Mouse (Mus musculus): Measurements from ENCODE around the gene Tcaf2. TPM values are rescaled to one million over a fixed set of nuclear protein-coding genes. Genes with fewer than 3 reads are reported as not detected.

Tcaf2 gene
- 3.0 and 4.2 TPM in 2 replicates for polyA plus RNA-seq (2012; rRNA removed)

- peak; percentile 73 for DNase-seq (ENCODE audit: low read depth)
Measured at GRCm38 (mm10) chr6:42644912-42645549, at the start of gene Tcaf2. Gene Tcaf2, minus strand, starts transcription at chr6:42645254.

DNA sequence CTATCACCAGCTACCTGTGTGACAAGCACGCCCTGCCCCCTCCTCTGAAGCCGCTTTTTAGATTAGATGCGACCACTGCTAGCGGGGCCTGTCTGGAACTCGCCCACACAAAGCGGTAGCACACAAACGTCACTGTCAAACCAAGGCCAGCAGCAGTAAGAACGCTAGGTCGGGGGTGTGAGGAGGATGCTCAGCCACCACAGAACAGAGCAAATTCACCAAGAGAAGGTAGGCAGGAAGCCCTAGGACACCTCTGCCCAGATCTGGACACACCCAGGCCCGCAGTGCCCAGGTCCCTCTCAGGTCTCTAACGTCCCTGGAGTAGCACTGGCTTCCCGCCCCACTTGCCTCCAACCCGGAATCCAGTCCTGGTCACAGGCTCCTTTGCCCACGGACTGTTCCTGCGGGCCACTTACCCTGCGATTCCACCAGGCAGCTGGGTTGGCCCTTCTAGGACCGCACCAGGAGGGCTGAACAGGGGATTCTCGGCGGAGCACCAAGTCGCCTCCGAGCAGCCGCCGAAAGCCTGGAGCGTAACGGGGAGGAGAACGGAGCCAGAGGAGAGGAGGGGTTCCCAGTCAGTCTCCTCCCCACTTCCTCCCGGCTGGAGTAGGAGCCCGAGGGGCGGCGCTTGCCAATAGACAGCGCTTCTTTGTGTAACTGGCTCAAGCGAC is 47.6 kb upstream of the Tcaf2 start:
- DNase-seq (ENCODE audit: low read depth): no peak

GRCm38 (mm10) chr6:42692154-42692516 is 47.1 kb upstream of the Tcaf2 start:
- DNase-seq (ENCODE audit: low read depth): no peak

DNA sequence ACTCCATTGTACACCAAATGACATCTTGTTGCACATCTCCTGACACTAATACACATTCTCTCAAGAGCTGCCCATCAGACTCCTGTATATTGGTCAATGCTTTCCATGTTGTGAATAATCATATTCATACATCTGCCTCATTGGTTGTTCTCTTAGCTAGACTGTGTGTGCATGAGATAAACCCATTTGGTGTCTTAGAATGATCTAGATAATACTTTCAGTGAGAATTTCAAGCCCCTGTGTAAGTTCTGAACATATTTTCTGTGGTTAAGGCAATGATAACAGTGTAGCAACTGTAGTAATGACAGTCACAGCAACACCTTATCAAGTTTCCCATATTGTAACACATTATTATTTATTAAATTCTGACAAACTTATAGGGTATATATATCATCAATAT is 44.7 kb upstream of the Tcaf2 start:
- DNase-seq (ENCODE audit: low read depth): no peak

DNA sequence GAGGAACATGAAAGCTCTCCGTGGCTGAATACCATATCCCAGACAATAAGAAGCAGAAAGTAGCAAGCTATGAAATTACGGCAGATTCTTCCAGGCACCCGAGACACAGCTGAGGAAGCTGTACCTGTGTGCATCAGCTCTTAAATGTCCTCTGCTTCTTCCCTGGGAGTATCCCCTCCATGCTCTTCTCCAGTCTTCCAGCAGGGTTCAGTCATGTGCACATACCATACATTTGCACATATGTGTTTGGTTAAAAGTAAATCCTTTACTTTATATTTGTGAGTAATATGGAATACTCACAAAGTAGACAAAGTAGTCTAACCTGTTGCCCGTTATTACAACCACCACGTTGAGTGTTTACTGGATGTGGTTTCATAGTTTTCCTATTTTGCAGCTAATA is 42.9 kb upstream of the Tcaf2 start:
- DNase-seq (ENCODE audit: low read depth): no peak

DNA sequence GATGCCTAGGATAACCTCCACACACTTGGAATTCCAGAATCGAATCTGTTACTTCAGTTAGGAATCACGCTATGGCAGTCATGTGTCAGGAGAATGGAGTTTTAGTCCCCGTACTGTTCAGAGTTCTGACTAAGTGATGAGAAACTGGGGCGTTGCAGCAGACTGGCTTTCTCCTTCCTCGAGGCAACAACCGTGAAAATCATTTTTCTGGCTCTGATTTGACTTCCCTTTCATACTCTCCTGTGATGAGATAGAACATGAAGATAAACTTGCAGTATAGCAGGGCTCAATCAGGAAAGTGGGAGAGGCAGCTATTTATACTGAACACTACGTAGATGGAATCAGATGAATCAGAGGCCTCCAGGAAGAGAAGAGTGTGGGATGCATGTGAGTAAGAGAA is 35.0 kb upstream of the Tcaf2 start:
- no peak for DNase-seq (ENCODE audit: low read depth)

DNA sequence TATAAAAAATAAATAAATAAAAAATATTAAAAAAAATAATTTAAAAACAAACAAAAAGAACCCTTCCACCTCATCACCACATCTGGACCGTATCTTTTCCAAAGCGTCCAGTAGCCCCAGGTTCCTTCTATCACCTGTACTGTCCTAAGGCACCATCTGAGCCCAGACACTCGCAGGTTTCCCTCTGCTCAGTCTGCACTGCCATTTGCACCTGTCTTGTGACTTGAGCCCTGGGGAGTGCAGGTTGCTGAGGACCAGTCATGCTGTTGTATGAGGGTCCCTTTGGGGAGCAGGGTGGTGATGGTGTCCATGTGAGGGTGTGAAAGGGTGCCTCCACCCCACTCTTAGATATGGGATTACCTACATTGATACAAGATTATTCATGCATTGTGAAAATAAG is 31.0 kb upstream of the Tcaf2 start:
- no peak for DNase-seq (ENCODE audit: low read depth)

DNA sequence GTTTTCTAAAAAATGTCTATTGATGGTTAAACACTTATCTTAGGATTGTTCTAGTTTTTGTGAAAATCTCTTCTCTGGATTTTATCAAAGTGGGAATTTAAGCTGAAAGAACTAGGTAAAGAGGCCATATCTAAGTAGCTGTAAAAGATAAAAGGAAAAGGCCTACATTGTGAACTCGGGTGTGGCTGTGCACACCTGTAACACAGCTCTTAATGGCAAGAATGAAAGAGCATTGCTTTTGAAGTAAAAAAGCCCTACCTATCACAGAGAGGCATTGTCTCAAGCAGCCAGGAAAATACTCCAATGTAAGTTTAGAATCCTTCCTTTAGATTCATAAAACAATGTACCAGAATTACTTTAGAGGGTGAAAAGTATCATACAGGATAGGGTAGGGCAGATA is 26.7 kb upstream of the Tcaf2 start:
- DNase-seq (ENCODE audit: low read depth): no peak

GRCm38 (mm10) chr6:42667722-42668121 is 22.7 kb upstream of the Tcaf2 start:
- no peak for DNase-seq (ENCODE audit: low read depth)

GRCm38 (mm10) chr6:42661739-42662138 is 16.7 kb upstream of the Tcaf2 start:
- no peak for DNase-seq (ENCODE audit: low read depth)

DNA sequence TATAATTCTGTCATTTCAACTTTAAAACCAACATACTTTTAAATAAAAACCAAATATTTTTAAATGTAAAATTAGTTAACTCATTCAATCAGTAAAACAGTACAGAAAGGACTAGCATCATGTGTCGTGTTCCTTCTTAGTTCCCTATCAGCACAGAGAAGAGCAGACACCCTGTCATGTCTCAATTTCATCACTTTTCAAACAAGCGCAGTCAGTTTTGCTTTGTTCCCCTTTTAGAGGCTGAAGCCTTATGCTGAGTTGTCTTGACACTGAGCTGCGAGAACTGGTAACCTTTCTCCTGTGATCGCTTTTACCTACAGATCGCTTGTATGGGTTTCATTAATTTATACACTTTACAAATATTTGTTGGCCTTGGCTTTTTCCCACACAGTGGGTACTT is 10.7 kb downstream of the Tcaf2 start:
- DNase-seq (ENCODE audit: low read depth): no peak

- no peak for DNase-seq (ENCODE audit: low read depth)
Measured at GRCm38 (mm10) chr6:42631395-42631794, 13.7 kb downstream of the Tcaf2 start.

DNA sequence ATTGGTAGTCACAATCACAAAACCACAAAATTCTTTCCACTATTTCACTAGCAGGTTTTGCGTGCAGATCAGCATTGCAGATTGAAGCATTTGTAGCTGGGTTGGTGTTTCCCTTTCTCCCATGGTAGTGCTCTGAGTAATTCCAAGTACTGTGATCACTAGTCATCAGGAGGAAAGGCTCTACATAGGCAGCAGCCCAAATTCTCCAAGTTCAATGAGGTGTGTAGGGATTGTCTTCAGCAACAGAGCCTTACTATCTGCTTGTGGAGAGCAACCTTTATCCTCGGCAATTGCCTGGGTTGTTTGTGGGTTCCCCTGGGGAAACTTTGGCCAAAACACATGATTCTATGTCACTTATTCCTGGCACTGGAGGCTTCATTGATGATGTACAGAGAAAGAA is 28.1 kb downstream of the Tcaf2 start:
- no peak for DNase-seq (ENCODE audit: low read depth)

- DNase-seq (ENCODE audit: low read depth): no peak
Measured at GRCm38 (mm10) chr6:42612218-42612617, 32.8 kb downstream of the Tcaf2 start.

DNA sequence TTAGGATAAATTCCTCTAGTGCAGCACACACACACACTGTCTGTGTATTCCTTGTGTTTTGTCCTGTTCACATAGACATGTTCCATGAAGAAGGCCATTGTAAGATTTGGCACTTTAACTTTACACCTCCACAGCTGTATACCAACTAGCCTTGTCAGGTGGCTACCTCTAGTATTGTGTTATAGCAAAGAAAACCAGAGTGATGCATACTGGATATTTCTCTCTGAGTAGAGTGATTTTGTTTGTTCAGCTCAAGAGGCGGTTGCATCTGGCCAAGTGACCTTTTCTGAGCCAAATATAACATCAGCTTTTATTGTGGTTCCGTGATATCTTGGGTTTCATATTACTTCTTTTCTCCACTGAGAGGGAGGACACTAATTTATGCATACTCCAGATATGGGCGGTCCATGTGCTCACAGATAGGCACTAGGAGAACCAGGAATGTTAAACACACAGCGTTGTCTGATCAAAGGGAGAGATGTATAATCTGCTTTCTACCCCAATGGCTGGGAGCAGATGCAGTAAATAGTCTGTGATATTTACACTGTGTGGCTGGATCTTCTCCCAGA is 34.0 kb downstream of the Tcaf2 start:
- DNase-seq (ENCODE audit: low read depth): no peak

DNA sequence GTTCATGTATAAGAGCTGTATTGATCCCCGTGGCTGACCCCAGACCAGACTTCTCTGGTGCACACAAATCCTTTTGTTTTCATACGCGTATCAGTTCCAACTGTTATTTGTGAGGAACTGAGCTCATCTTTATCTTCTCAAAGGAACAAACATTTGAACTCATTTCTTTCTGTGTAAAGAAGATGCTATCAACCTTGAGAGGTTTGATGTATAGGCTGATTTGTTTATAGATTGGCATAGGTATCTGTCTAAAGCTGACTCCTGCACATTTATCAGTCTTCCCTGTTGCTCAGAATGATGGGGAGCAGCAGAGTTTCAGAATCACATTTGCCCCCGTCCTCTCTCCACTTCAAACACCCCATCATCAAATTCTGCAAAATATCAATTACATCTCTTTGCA is 47.5 kb downstream of the Tcaf2 start, which contains the start of gene Tcaf3:
TSS of gene Tcaf3 (minus strand) at position 101 of the 400 bp plus-strand sequence.
- no peak for DNase-seq (ENCODE audit: low read depth)

DNA sequence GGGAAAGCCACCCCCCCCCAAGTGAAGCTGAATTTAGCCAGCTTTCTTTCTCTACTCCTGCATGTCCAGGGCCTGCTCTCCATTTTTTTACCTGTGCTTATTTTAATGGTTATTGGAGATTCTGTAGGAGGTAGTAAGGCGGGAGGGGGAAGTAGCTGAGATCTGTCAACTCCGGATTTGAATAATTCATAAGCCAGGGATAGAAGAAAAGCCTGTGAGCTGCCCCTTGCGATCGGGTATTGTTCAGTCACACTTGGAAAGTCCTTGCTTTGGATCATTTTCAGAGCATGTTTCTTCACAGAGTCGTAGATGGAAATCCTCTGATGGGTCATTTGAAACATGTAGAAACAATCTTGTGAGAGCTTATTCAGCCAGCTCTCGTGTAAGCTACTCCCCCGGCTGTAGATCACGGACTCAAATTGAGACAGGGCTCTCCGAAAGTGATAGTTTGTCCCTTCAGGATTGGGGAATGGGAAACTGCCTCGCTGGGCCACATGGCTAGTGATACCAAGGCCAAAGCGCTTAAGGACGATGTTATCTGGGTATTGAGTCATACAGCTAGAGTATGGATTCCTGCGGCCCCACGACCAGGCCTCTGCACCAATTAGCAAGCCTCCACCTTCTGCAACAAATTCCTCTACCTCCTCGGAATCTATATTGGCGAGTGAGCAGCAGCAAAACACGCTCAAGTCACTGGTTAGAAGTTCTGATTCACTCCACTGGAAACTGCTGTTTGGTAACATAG is 51.7 kb downstream of the Tcaf2 start:
- DNase-seq (ENCODE audit: low read depth): no peak

DNA sequence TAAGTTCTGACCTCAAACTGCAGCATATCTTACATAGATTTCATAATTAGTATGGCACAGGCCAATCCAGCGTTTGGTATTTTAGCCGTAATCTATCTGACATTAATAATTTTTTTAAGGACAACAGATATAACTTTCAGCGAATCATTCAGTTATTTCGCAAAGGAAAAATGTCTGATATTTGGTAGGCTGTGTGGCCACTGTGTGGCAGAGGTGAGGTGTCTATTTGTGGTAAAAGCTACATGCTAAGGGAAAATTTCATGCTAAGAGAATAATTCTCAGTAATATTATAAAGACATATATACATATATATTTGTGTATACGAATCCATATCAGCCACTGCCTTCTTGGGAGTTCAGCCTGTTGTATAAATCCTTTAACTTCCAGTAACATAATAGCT is 58.5 kb downstream of the Tcaf2 start:
- no peak for DNase-seq (ENCODE audit: low read depth)

DNA sequence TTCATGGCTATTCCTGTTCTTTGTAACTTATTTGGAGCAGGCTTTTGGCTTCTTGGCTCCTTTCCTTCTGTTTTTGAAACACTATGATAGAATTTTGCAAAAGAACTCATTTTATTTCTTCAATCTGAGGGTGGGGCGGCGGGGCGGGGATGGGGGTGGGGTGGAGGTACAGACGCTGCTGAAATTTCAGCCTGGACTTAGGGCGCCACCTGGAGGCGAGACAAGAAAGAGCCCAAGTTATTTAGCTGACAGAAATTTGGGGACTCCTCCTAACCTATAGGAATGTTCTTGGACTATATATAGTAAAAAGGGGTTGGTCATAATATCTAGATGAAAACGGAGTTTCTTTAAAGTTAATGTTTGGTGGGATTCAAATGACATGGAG is 61.6 kb downstream of the Tcaf2 start:
- DNase-seq (ENCODE audit: low read depth): no peak

DNA sequence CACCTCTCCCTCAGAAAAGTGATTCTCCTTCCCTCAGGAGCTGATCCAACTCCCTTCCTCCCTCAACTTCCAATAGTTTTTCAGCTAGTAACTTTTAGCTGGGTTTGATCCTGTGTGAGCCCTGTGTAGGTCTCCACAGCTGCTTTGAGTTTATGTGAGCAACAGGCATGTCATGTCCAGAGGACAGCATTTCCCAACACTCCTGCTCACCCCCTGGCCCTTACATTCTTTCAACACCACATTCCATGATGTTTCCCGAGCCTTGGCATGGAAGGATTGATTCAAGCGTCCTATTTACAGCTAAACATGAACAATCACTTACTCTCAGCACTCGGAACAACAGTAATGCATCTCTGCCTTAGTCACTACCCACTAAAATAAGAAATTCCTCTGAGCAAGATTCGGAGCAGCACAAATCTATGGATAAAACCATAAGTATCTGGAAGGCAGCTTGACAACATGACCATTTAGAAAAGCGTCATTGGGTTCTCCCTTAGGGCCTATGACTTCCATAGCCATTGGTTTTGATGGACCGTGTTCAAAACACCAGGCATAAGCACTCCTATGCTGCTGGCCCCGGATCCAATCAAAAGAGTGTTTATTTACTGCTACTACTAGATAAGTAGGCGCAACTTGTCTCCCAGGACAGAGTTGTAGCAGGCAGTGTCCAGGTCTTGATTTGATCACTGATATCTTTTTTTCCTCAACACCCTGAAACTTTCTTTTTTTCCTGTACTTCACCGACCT is 62.1 kb downstream of the Tcaf2 start:
- DNase-seq (ENCODE audit: low read depth): no peak

DNA sequence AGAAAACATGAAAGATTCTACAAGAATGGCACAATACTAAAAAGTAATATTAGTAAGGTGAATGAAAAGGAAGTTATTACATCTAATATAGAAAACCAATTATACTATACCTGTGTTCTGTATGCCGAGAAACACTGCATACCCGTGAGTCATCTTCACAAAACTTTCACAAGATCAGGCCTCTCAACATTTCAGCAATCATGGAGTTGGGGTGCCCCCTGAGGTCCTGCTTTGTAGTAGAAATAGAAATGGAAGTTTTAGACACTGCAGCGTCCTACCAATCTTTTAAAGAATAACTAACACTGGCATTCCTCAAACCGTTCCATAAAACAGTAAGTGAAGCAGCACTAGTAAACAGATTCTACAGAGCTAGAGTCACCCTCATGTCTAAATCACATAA is 66.4 kb downstream of the Tcaf2 start:
- DNase-seq (ENCODE audit: low read depth): no peak

DNA sequence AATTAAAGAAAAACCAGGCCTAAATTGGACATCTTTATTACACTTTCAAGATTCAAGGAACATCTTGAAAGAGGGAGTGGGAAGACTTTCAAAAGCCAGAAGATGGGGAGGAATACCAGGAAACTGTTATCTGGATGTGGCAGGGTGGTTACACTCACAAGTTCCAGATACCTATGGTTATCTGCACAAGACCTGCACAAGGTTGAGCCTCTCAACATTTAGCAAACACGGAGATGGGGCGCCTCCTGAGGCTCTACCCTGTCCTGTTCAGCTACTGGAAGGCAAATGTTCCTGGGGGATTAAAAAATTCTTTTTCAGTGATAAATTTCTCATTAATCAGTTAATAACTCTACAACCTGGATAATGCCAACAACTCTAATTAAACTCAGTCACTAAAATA is 67.6 kb downstream of the Tcaf2 start:
- no peak for DNase-seq (ENCODE audit: low read depth)

Data from gonadal fat pad, adult 2 months (tissue).